Comparison of ENCODE assay signal across 10 mouse cellular contexts in the genomic region with DNA sequence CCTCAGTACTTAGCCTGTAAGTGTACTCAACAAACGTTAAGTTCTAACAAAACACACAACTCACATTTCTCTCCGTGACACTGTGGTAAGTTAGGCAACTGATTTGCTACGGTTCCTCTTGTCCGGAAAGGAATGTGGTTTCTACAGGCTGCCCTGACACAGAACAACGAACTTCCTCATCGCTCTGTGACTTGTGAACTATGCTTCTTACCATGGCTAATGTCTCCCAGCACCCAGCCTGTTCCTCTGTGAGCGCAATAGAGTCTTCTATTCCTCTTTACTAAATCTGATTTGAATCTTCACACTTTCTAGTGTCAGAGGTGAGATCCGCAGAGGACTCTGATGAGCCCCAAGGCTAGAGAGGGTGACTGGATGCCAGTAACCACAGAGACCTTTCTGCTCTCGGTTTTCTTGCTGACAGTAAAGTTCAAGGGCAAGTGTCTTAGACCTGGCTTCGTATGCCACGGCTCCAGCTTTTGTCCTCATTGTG. TPM values are rescaled to one million over a fixed set of nuclear protein-coding genes. Genes with fewer than 3 reads are reported as not detected.
A peak's percentile ranks its signal among the peaks of the same experiment; 100 is the strongest.
DNase-seq lines count a peak whose midpoint lies in the region; ATAC-seq lines count a peak whose summit lies in the region.
"Had no signal": no experiment of that assay in that cellular context is flagged by ENCODE, and none has a peak within 500 bp of the region (broad histone marks: within the 10 kb centered on the region; RNA-seq: fewer than 3 reads in every experiment).

No protein-coding gene starts in this region.

- H3K9me3 ChIP-seq in liver, embryonic 15.5 days (replicated peaks): no peaks in the 10 kb centered on the region
- no peaks in the 10 kb centered on the region for H3K9me3 ChIP-seq in hindbrain, embryonic 13.5 days

- no peak overlapping the region; the same call in 1 of the 2 replicates for H3K4me2 ChIP-seq in liver, embryonic 15.5 days
- H3K4me2 ChIP-seq in hindbrain, embryonic 13.5 days: no peak overlapping the region

- H3K4me3 ChIP-seq in liver, embryonic 15.5 days (replicated peaks): no peak overlapping the region
- H3K4me3 ChIP-seq in hindbrain, embryonic 13.5 days: no peak overlapping the region

- 10% methylated on average over 11 of the region's 11 CpGs for WGBS in liver, embryonic 15.5 days (ENCODE audit: insufficient replicate concordance)
- WGBS in hindbrain, embryonic 13.5 days: 53% methylated on average over 11 of the region's 11 CpGs

- H3K27ac ChIP-seq in liver, embryonic 15.5 days (replicated peaks): no peak overlapping the region
- no peak overlapping the region for H3K27ac ChIP-seq in hindbrain, embryonic 13.5 days

- peak; percentile 57 to 60 for DNase-seq in B cell, adult 2 months
- peak; percentile 80 for DNase-seq in T-cell, adult 2 months (ENCODE audit: low spot score)
- DNase-seq in monocyte, adult 2 months (ENCODE audit: low read depth in 1 of 2, low spot score in 2 of 2): peak; percentile 45 to 48
- no peak for DNase-seq in cerebellum, adult 8-10 months
- DNase-seq in gastrocnemius, postnatal 4 days (ENCODE audit: low spot score in 2 of 2): no peak
- DNase-seq: cerebellum, postnatal 10 days; gastrocnemius, postnatal 10 days; kidney, adult 11 months had no signal

- no peak overlapping the region for H3K9ac ChIP-seq in liver, embryonic 15.5 days
- no peak overlapping the region for H3K9ac ChIP-seq in hindbrain, embryonic 13.5 days

- no peaks in the 10 kb centered on the region for H3K27me3 ChIP-seq in liver, embryonic 15.5 days
- H3K27me3 ChIP-seq in hindbrain, embryonic 13.5 days: no peaks in the 10 kb centered on the region

- peak; percentile 25; the same call in 1 of the 2 replicates for ATAC-seq in liver, embryonic 15.5 days (ENCODE audit: insufficient read depth)
- no peak for ATAC-seq in hindbrain, embryonic 13.5 days (ENCODE audit: low FRiP score)

- no peaks in the 10 kb centered on the region for H3K36me3 ChIP-seq in liver, embryonic 15.5 days (replicated peaks)
- H3K36me3 ChIP-seq in hindbrain, embryonic 13.5 days: no peaks in the 10 kb centered on the region

- H3K4me1 ChIP-seq in liver, embryonic 15.5 days (replicated peaks): no peaks in the 10 kb centered on the region
- no peaks in the 10 kb centered on the region; the same call in 1 of the 2 replicates for H3K4me1 ChIP-seq in hindbrain, embryonic 13.5 days (replicated peaks)

RNA-seq across cellular contexts. Expression of gene Emb, which starts 3.1 kb away (rescaled TPM):
- 15.4 and 20.4 TPM in 2 replicates for polyA plus RNA-seq in liver, embryonic 15.5 days (2015; fragmentation: Nextera tagmentation; extraction: Ambion mirVana)
- 12.1 and 14.4 TPM in 2 replicates for polyA plus RNA-seq in hindbrain, embryonic 13.5 days (2015; fragmentation: Nextera tagmentation; extraction: Ambion mirVana)
- 10 to 100 TPM; 19.3 to 19.5 TPM for total RNA-seq in gastrocnemius, postnatal 4 days (2021)

RNA-seq across cellular contexts. Expression of gene Gm17509, which starts 9.4 kb away (rescaled TPM):
- 0.03 TPM in 1 of 2 replicates, not detected in the other for polyA plus RNA-seq in liver, embryonic 15.5 days (2015; fragmentation: Nextera tagmentation; extraction: Ambion mirVana)
- 0.56 and 0.57 TPM in 2 replicates for polyA plus RNA-seq in hindbrain, embryonic 13.5 days (2015; fragmentation: Nextera tagmentation; extraction: Ambion mirVana)
- total RNA-seq in gastrocnemius, postnatal 4 days (2021): not detected
- total RNA-seq: gastrocnemius, postnatal 10 days had no signal

Comparison
In these comparisons a context has a peak if more than half of its experiments do, and no peak if none do; other contexts are left out.
1. DNase-seq: peak in B cell, adult 2 months (2 of 2), T-cell, adult 2 months (single experiment) and monocyte, adult 2 months (2 of 2); none in cerebellum, adult 8-10 months (single experiment) and gastrocnemius, postnatal 4 days (0 of 2).